Mouse (Mus musculus): ENCODE measurements around the gene Ctbs.
"Not testable (repeated sequence)": the region's sequence is repeated elsewhere in the genome, so short reads cannot be mapped to it uniquely, and the experiment has no call there.

The Ctbs gene

DNA sequence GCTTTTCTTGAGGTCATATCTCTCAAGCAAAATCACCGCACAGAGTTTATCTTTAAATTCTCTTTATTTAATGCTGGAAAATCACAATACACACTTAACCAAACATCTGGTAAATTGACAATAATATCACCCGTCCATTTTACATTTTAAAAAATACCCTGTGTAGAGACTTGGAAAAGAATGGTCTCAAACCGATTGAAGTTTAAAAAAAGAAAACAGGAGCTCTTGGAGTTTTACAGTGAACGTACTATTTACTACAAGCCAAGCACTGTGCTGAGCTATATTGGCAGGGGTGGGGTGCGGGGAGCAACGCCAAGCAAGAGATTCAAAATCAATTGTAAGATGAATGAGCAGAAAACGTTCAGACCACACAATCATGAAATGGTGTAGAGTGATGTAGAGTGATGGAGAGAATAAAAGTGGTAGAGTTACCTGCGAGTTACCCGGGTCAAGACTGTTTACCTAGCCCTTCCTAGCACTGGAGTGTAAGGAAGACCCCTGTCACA is at the start of gene Ctbs:
TSS of gene Ctbs (plus strand) at position 51 of the 506 bp plus-strand sequence.
- no peak for DNase-seq (ENCODE audit: low spot score in 2 of 2)

DNA sequence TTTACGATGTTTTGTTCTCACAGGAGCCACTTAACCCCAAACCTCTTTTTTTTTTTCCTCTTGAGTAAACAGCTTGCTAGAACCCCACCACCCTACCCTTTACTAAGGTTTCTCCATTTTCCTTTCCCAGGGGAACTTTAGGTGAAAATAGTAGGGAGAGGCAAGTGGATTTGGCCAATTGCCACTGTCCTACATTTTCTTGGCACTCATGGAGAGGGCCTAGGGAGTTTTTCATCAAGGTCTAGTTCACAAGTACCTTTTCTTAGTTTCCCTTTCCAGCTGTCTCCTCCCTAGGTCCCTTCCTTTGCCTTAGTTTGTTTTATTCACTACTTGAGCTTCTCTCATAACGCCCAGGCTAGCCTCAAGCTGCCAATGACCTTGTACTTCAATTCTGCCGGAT is 45.8 kb upstream of the Ctbs start:
- DNase-seq (ENCODE audit: low spot score in 2 of 2), result no peak

DNA sequence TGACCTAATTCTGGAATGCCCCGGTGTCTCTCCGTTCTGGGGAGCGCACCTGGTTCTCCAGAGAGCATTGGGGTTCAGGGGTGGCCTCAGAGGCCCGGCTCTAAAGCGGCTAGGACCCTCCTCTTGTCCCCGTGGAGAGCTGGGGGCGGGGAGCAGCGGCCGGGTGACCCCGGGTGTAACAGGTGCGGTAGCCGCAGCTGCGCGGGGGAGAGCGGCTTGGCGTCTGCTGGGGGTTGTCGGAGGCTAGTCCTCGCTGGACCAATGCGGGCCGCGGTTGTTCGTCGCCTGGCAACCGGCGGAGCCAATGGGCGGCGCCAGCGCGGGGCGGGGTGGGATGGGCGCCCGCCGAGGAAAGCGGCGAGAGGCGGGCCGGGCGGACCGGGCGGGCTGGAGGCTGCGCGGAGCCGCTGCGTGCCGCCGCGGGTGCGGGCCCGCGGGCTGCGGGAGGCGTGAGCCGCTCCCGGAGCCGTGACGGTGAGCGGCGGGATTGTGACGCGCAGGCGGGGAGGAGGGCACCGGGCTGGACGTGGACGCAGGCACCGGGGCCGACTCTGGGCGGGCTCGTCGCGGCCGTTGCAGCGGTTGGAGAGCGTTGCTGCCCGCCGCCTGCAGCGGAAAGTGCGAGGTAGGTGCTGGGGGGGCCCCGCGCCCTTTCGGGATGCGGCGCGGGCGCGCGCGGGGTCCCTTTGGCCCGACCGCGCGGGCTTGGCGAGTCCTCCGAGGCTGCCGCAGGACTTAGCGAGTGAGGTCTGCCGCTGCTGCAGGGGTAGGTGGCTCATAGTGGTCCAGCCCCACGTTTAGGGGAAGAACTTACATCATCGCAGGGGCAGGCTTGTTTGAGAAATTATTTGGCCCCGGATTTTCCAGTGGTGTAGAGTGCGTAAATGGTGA is 45.0 kb upstream of the Ctbs start, which contains the start of gene Ssx2ip:
TSS of gene Ssx2ip (plus strand) at position 332 of the 891 bp plus-strand sequence.
- peak; percentile 94 to 98 for DNase-seq (ENCODE audit: low spot score in 2 of 2)

DNA sequence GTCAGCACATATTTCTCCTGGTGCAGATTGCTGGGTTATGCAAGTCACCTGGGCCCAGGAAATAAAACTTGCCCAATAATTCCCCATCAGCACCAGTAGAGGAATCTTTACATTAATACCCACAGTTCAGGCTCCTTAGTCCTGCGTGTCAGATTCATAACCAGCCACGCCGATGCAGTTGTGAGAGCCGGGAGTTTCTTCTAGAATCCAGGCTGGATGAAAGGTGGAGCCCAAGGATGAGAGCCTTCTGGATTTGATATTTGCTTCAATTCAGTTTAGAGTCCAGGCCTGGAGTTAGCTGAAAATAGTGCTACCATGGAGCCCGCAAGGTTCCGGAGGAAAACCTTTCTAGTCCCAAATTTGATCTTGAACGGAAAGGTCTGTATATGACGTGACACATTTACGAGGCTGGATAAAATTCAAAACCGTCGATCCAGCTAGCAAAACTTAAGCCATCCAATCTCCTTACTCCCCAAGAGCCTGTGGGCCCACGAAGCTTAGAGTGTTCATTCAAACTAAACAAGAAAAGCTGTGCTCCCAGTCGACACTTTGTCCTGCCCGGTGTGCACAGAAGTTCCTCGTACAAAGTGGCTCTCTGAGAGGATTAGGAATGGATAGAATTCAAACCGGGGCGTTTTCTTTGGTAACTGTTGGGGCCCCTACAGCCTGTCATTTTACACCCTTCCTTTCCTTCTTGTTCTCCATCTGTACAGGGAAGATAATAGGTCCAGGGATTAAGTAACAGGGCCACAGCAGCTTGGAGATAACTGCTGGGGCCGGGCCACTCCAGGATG is 44.2 kb upstream of the Ctbs start:
- no peak for DNase-seq (ENCODE audit: low spot score in 2 of 2)

DNA sequence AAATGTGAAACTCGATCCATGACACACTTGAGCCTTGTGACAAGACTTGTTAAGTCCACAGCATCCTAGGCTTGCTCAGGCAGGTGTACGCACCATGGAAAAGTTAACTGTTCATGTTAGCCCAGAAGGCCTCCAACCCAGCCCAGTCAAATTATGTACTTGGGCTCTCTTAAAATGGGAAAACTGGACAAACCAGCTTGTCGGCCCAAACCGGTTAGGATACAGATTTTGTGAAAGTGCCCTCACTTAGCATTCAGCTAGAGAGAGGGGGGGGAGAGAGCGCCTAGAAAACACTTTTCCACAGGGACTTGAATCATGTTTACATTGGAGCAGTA is 43.6 kb upstream of the Ctbs start:
- peak; percentile 51 to 76 for DNase-seq (ENCODE audit: low spot score in 2 of 2)

DNA sequence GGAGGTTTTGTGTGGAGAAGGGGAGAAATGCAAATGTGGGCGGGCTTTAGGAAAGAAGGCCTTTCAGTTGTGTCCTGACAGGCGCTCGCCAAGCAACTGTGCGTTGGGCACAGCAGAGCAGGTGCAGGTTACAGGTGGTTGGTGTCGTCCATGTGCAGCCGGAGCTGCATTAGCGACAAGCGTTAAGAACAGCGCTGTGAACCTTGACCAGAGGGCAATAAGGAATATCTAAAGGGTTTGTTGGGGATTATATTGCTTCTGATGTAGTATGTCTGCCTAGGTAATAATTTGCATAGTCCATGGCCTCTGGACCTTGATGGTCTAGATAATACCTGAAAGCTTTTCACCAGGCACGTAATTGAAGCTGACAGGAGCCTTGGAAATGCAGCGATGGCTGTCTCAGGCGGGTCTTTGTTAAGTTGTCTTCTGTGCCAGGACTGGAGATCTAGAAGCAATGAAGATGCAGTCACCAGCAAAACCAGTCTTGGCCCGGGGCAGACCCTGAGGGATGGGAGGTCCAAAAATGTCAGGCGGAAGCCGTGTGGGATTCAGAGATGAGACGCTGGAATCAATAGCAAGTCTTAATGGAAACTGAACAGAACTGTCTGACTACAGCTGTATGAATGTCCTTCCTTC is 42.4 kb upstream of the Ctbs start:
- no peak for DNase-seq (ENCODE audit: low spot score in 2 of 2)

DNA sequence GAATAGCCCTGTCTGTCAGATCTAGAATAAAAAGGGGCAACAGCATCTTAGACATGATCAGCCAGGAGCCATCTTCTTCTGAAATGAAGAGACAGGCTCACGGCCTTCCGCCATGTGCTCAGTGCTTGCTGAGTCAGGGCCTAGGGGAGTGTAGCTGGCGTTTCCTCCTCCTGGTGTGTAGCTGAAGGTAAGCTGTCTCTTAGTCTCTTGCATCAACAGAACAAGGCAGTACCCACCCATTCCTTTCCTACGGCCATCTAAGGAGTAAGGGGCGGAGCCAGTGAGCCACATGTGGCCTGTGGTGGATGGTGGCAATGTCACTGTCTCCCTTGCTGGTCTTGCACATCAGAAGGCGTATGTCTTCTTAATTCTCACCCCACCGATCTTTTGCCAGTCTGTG is 39.5 kb upstream of the Ctbs start:
- no peak for DNase-seq (ENCODE audit: low spot score in 2 of 2)

DNA sequence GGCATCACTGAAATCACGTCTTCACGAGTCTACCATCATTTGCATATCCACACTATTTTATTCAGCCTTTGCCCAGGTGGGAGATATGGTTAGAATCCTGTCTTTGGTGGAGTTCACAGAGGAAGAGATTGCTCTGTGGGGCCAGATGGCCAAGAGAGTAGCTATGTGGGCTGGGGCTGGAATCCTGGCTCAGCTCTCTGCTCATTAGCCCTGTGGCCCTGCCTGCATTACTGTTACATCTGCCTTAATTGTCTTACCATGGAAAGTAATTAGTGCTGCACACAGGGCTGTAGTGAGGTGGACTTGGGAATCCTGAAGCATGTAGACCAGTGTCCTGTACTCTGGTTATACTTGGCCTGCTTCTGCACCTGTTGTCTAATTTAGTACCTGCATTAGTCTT is 37.6 kb upstream of the Ctbs start:
- no peak for DNase-seq (ENCODE audit: low spot score in 2 of 2)

DNA sequence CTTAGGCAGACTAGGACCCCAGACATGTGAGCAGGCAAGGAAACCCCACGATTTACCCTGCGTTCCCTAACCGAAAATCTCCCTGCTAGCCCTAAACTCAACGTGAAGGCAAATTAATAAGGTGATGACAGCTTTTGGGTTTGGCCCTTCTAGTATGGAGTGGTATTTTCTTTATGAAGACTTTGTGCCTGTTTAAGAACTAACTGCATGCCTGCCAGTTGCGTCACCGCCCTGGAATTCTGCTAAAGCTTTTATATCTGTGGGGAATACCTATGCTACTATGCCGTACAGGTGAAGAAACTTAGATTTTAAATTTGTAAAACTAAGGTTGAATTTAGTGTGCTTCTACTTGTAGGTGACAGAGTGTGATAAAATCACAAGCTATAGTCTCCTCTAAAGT is 37.1 kb upstream of the Ctbs start:
- DNase-seq (ENCODE audit: low spot score in 2 of 2), result no peak

DNA sequence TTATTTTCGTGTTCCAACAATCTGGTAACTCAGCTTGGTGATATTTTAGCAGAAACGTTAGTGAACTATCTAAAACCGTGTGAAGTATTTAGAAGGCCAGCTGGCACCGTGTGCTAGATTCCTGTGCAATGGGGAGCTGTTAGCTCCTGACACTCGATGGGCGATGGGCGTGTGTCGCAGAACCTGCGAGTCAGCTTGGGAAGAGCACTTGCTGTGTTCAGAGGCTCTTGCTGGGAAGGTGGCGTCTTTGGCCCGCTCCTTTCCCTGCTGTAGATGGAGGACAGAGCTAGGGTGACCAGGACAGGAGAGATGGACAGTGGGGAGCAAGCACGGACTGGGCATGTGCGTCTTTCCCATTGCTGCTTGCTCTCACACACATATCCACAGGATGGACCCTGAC is 36.6 kb upstream of the Ctbs start:
- no peak for DNase-seq (ENCODE audit: low spot score in 2 of 2)

DNA sequence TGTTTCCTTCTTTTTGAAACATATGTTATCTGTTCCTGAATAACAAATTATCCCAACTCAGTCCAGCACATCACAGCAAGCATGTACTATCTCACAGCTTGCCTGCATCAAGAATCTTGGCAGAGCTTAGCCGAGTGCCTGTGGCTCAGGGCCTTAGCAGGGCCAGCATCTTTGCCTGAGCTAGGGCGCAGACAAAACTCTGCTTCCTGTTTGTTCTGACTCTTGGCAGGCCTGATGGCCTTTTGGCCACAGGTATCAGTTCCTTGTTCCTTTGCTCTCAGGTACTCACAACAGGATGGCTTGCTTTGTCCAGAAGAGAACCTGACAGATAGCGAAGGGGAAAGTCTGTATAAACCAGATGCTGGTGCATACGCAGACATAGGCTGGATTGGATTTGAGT is 35.6 kb upstream of the Ctbs start:
- no peak for DNase-seq (ENCODE audit: low spot score in 2 of 2)

DNA sequence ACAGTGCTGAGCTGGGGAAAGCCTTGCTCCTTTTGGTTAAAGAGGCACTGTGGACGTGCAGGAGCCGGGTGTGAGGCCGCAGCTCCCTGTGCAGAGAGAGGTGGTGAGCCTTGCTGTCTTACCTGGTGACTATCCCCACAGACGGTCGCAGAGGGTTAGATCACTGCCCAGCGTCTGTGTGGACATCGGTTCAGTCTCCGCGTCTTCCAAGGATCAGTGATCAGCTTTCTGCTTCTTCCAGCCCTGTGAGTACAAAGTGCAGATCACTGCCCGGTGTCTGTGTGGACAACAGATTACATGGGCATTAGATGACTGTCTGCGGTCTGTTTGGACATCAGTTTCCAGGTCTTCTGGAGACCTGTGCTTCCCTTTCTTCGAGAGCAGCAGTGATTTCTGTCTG is 35.0 kb upstream of the Ctbs start:
- no peak for DNase-seq (ENCODE audit: low spot score in 2 of 2)

DNA sequence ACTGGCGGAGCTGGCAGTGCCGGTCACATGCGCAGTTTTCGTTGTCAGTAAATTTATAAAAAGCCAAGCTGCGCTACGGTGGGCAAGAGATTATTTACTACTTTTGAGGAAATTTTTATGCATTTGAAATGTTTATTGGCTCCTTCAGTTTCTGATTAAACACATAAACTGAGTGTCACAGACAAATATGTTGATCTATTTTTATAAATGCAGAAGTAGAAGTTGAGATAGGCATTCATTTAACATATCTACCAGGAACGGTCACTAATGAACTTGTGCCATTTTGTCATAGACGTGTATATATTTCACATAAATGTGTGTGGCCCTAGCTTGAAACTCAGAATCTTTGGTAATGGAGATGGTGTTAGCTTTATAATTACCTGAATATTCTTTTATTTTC is 31.7 kb upstream of the Ctbs start:
- no peak for DNase-seq (ENCODE audit: low spot score in 2 of 2)

DNA sequence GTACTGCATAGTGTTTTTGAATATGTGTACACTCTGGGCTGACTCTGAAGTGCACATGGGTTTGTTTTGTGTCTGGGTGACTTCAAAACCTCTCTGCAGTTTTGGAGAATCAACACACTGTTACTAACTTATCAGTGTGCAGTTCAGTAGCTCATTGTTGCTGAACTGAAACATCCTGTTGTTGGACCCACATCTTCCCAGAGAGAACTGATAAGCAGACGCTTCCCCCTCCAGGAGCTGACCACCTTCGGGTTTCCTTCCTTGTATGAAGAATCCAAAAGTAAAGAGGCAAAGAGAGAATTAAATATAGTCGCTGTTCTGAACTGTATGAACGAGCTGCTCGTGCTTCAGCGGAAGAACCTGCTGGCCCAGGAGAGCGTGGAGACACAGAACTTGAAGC is 30.7 kb upstream of the Ctbs start:
- no peak for DNase-seq (ENCODE audit: low spot score in 2 of 2)

DNA sequence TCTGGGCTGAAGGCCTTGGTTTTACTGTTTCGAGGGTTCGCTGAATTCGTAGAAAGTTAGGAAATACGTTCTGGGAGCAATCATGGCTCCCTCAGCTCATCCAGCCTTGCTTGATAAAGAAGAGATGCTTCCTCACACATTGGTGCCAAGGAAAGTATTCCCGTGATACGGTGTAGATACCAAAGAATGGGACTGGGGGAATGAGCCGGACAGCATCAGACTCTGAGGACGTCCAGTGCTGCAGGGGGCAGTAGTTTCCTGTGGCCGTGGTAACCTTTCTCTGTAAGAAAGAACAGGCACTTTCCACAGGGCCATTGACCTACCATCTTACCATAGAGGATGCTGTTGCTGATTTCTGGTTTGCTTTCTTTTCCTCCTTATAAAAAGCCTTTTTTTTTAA is 30.1 kb upstream of the Ctbs start:
- no peak for DNase-seq (ENCODE audit: low spot score in 2 of 2)

DNA sequence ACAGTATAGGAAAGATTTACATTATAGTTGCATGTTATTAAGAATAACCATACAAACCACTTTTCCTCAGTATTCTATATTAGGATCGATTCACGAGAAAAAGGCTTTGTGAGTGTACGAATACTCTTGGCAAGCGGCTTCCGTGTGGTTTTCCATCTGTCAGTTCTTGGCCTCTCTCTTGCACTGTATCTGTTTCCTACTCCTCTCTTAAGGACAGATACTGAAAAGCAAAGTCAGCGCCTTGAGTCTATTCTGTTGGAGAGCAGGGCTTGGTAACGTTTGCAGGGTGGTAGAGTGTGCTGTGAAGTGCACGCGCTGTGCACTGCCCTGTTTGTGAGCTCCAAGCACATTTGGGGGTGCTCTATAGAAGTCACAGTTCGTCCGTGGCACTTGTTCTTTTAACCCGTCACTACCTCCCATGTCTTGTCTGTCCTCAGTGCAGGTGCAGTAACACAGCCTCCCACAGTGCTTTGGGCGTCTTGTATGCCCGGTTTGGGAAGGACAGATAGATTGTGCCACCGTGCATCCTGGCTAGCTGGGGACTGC is 29.5 kb upstream of the Ctbs start:
- no peak for DNase-seq (ENCODE audit: low spot score in 2 of 2)

DNA sequence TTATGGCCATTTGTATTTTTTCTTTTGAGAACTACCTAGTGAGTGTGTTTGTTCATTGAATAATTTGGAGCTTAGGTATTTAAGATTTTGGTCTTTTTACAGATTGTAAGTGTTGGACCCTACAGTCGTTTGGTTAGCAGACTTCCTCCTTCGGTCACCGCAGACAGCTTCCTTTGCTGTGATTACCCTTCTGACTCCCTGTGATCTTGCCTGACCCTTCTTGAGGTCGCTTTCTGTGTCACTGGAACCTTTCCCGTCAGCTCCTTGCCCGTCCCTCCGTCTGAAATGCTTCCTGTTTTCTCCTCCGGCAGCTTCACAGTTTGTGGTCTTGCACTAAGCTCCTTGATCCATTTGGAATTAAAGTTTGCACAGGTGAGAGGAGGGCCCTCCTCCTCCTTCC is 27.8 kb upstream of the Ctbs start:
- DNase-seq (ENCODE audit: low spot score in 2 of 2), result no peak

DNA sequence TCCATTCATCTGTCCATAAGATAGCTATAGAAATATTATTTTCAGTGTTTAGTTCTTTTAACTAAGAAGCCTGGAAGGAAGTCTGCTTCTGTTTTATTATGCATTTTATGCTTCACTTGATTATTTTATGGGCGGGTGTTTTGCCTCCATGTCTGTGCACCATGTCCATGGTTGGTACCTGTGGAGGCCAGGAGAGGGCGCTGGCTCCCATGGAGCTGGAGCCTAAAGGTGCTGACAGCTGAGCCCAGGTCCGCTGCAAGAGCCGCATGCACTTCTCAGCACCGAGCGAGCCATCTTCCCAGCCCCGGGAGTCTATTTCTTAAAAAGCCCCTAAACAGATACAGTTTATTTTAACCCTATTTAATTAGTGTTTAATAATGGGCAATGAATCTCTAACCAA is 25.9 kb upstream of the Ctbs start:
- DNase-seq (ENCODE audit: low spot score in 2 of 2), result no peak

DNA sequence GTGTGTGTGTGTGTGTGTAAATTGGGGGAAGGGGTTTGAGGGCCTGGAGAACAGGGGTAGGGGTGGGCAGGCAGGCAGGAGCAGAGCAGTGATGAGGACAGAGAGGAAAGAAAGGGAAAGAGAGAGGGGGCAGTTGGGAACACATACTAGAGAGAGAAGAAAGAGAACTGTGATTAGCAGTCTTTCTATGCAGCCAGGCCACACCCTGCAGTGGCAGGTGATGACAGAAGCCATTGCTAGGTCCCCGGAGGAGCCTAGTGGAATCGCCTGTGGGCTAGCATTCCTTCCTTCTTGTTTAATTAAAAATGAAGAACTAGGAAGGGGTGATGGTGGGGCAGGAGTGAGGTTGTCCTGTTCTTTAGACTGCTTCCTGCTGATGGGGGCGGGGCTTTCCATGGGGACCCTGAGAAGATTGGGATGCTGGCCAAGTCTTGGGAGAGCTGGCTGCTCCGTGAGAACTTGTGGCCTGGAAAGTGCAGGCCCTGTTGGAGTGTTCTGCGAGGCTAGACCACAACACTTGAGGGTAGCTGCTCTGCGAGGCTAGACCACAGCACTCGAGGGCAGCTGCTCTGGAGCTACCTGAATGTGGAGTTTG is 25.2 kb upstream of the Ctbs start:
- no peak for DNase-seq (ENCODE audit: low spot score in 2 of 2)

DNA sequence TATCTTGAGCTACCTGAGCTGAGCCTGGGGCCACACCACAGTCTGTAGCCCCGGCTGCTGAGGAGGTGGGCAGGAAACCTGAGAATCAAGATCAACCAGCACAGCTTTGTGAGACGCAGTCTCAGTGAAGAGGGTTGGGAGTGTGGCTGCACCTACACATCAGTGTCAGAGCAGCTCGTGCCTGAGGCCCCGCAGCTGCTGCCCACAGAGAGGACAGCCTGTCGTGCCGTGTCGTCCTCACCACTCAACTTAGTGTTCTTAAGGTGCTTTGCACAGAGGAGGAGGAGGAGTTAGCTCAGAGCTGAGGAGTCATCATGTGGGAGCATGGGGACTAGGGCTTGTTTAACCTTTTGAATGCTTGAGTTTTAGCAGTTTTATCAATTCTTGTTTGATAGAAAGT is 23.7 kb upstream of the Ctbs start:
- DNase-seq (ENCODE audit: low spot score in 2 of 2), result no peak

DNA sequence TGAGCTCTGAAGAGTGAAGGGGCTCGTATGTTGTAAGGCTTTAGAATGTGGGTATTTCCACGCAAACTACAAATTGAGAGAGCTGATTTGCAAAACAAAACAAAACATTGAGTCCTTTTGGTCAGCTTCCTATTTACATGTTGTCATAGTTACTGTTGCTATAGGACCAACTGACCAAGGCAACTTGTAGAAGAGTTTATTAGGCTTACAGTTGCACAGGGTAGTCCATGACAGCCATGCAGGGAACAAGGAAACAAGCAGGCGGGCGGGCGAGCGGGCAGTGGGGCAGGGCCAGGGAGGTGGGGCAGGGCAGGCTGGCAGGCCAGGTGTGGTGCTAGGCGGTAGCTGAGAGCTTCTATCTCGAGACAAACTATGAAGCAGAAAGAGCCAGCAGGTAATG is 23.1 kb upstream of the Ctbs start:
- no peak for DNase-seq (ENCODE audit: low spot score in 2 of 2)

DNA sequence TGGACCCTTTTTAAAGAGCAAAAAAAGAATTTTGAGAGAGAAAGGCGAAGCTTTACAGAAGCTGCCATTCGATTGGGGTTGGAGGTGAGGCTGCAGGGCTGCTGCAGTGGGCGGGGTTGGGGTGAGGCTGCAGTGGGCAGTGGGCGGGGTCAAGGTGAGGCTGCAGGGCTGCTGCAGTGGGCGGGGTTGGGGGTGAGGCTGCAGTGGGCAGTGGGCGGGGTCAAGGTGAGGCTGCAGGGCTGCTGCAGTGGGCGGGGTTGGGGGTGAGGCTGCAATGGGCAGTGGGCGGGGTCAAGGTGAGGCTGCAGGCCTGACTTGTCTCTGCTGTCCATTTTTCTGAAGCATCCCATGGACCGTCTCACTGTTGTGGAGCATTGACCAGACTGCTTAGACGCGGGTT is 16.5 kb upstream of the Ctbs start:
- not testable (repeated sequence) for DNase-seq (ENCODE audit: low spot score in 2 of 2)
